Mouse (Mus musculus): Measurements from ENCODE around the gene Sfta2. TPM values are rescaled to one million over a fixed set of nuclear protein-coding genes. Genes with fewer than 3 reads are reported as not detected.

The Sfta2 gene
- total RNA-seq, 2 experiments from 2014 or later: not detected

GRCm38 (mm10) chr17:35592131-35592530 lies 9.2 kb upstream of the Sfta2 start:
- no peak for DNase-seq (ENCODE audit: low spot score in 2 of 2)

GRCm38 (mm10) chr17:35593786-35594185 lies 7.6 kb upstream of the Sfta2 start:
- DNase-seq (ENCODE audit: low spot score in 2 of 2): no peak

DNA sequence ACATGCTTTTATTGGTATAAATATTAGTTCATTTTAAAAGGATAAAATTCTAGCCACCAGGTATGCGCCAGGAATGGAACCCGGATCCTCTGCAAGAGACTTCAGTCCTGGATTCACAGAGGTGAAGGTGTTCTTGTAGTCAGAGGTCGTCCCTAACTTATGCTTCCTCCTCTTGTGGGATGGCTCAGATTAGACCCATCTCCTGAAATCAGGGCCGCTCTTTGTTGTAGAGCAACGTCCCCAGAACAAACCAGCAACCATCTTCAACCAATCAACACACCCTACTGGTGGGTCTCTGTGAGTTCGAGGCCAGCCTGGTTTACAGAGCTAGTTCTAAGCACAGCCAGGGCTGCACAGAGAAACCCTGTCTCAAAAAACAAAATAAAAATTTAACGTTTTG lies 6.9 kb upstream of the Sfta2 start:
- no peak for DNase-seq (ENCODE audit: low spot score in 2 of 2)

GRCm38 (mm10) chr17:35597399-35597798 lies 4.0 kb upstream of the Sfta2 start:
- no peak for DNase-seq (ENCODE audit: low spot score in 2 of 2)

DNA sequence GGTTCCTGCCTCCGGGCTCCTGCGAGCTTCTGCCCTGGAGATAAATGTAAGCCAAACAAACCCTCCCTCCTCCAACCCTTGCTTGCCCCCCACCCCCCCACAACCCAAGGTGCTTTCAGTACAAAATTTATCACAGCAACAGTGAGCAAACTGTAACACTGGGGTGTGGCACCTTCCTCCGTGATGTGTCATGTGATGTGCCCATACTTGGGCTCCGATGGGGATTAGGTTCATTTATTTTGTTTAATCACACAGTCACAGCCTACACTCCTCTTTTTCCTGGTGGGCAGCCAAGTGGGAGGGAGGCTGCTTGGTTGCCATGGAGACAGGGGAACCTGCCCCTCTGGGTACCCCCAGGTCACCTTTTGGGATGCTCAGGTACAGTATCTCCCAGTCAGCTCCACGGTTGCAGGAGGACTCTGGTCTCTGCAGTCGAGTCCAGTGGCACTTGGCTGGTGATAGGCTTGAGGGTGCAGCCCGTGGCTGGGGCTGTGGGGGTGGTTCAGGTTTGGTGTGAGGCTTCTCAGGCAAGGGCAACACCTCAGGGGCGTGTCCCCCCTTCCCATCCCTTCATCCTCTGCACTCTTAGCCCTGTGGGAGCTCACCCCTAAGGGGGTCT lies 496 bp downstream of the Sfta2 start:
- no peak for DNase-seq (ENCODE audit: low spot score in 2 of 2)

DNA sequence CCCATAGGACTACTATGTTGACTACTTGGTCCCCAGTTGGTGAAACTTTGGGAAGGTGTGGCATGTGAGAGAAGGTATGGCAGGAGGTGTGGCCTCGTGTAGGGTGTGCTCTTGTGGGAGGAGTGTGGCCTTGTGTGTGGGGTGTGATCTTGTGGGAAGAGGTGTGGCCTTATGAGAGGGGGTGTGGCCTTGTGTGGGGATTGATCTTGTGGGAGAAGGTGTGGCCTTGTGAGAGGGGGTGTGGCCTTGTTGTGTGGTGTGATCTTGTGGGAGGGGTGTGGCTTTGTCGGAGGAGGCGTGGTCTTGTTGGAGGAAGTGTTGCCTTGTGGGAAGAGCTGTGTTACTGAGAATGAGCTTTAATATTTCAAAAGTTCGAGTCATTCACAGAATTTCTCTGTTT lies 15.8 kb downstream of the Sfta2 start:
- no peak for DNase-seq (ENCODE audit: low spot score in 2 of 2)

DNA sequence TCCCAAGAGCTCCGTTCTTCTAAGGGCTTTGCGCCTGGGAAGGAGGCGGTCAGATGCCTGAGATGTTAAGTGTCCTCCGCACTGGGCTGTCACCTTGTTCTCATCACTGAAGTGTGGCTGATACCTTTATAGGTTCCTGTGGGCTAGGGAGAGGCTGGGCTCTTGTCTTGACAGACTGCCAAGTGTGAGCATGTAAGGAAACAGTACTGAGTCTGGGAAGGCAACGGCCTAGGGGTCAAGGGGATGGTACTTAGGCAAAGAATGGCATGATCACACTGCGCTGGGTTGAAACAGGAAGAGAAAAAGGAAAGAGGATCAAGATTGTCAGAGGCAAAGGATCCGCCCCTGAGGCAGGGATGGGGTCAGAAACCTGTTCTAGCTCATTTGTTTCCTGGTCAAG lies 25.2 kb downstream of the Sfta2 start, which contains the start of gene Gm9573:
TSS of gene Gm9573 (minus strand) at position 101 of the 400 bp plus-strand sequence.
- no peak for DNase-seq (ENCODE audit: low spot score in 2 of 2)

- DNase-seq (ENCODE audit: low spot score in 2 of 2): peak; percentile 15 to 31
These were observed 32.6 kb downstream of the Sfta2 start for GRCm38 (mm10) chr17:35633992-35634391.

GRCm38 (mm10) chr17:35635202-35635601 lies 33.9 kb downstream of the Sfta2 start:
- peak in 1 of 2 experiments; percentile 26 for DNase-seq (ENCODE audit: low spot score in 2 of 2)

- peak; percentile 65 to 86 for DNase-seq (ENCODE audit: low spot score in 2 of 2)
These were observed 34.4 kb downstream of the Sfta2 start for GRCm38 (mm10) chr17:35635699-35636111.

GRCm38 (mm10) chr17:35636363-35636762 lies 35.0 kb downstream of the Sfta2 start:
- peak in 1 of 2 experiments; percentile 16 for DNase-seq (ENCODE audit: low spot score in 2 of 2)

DNA sequence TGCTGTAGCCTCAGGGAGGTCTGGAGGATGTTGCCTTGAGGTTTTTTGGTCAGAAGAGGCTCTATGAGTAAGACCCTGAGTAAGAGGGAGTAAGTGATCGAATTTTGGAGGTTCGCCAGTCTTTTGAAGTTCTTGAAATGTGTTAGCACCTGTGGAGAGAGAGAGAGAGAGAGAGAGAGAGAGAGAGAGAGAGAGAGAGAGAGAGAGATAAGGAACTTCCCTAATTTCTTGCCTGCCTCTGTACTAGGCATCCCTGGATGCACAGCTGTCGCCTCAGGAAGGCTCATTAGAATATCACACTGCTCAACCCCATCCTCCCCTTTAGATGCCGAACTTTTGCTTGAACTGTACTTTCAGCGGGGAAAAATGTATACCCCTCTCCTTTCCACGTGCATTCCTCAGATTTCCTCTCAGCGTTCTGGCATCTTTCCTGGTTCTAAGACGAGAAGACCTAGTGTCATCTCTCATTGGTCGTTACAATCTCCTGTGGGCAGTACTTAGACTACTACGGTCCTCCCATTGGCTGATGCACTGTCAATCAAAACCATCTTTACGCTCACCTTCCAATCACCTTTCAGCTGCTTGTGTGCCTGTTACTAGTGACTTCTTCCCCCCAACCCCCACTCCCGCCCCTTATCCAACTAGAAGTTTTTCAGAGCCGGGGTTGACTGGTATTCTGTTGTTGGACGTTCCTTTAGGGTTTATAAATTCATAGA lies 37.3 kb downstream of the Sfta2 start:
- peak; percentile 38 to 69 for DNase-seq (ENCODE audit: low spot score in 2 of 2)

- DNase-seq (ENCODE audit: low spot score in 2 of 2): no peak
These were observed 38.0 kb downstream of the Sfta2 start for GRCm38 (mm10) chr17:35639352-35639751.

DNA sequence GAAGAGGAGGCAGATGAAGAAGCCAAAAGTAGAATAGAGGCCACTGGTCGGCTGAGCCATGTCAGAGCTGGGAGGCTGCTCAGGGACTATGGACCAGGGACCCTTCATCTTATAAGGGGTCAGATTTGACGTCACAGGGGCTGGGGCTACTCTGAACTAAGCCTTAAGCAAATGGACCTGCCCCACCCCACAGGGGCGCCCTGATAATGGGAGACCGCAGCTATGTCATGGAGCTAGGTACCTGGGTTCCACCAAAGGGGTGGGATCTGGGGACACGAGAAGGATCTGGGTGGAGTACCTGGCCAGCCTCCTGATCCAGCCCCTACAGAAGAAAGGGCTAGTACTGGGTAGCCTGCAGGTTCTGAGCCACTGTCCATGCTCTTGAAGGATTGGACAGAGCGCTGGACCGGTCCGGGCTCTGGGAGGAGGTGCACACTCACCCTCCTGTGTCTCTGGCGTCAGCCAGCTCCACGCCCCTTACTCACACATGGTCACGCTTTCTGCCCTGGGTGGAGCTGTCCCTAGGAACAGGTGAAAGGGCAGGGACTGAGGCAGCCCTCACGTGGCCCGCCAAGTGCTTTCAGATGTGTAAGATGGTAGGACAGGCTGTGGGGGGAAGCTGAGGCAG lies 42.4 kb downstream of the Sfta2 start, which contains the start of gene Mucl3:
TSS of gene Mucl3 (minus strand) at position 87 of the 628 bp plus-strand sequence.
- DNase-seq (ENCODE audit: low spot score in 2 of 2): no peak

- no peak for DNase-seq (ENCODE audit: low spot score in 2 of 2)
These were observed 48.1 kb downstream of the Sfta2 start for GRCm38 (mm10) chr17:35649429-35649828.

GRCm38 (mm10) chr17:35653086-35653485 lies 51.7 kb downstream of the Sfta2 start:
- DNase-seq (ENCODE audit: low spot score in 2 of 2): no peak

DNA sequence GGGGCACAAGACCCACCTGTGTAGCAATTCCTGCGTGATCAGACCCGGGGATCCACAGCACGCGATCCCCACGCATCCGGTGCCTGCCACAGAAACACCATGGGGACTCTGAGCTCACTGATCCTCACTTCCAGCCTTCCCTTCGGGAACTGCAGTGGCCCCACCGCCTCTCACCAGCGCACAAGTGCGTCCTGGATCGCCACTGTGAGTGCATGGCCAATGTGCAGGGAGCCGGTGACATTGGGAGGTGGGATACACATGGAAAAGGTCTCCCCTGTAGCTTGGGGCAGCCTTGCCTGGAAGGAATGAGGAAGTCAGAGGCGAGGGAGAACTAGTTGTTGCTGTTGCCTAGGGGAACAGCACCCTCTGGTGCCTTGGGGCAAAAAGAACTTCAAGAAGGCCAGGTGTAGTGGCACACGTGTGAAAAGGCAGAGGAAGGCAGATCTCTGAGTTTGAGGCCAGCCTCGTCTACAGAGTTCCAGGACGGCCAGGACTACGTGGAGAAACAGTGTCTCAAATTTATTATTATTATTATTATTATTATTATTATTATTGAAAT lies 64.7 kb downstream of the Sfta2 start:
- no peak for DNase-seq (ENCODE audit: low spot score in 2 of 2)

GRCm38 (mm10) chr17:35666851-35667256 lies 65.5 kb downstream of the Sfta2 start:
- no peak for DNase-seq (ENCODE audit: low spot score in 2 of 2)

- peak; percentile 97 for DNase-seq (ENCODE audit: low spot score in 2 of 2)
These were observed 66.2 kb downstream of the Sfta2 start, which contains the start of gene Vars2 for GRCm38 (mm10) chr17:35667334-35668065. TSS of gene Vars2 (minus strand) at chr17:35667592.

DNA sequence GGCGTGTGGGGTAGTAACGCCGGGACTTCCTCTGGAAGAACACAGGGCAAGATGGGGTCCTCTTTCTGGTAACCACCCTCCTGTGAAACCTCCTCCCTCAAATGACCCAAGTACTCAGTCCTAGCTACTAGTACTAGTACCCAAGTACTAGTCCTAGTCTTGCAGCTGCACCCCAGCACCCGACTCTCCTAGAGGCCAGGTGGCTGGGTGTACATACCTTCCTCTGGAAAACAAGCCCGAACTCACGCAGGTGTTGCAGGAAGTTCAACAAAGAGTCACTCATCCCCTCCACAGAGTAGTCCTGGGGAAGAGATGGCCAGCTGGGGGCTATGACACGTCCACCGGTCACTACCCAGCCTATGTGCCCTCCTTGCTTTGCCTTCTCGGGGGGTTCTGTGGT lies 68.4 kb downstream of the Sfta2 start:
- no peak for DNase-seq (ENCODE audit: low spot score in 2 of 2)

DNA sequence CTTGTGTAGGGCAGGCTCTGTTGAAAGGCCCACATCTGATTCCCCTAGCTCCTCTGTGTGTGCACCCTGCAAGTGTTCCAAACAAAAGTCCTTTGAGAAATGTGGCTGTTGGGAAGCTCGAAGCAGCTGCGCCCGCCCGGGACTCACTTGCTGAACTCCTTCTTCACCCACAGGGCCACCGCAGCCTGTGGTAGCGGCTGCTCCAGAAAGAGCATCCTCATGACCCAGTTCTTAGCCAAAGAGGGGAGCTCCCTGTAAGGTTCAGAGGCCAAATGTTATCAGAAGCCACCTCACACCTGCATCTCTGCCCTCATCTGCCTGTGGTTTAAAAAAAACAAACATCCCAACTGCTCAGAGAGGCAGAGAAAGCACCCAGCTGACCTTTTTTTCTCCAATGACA lies 70.5 kb downstream of the Sfta2 start:
- DNase-seq (ENCODE audit: low spot score in 2 of 2): no peak

Data from layer of hippocampus, postnatal 14 days (tissue).